Comparison of ENCODE assay signal across 10 mouse cellular contexts in genomic region chr4:140069563-140070330, GRCm38 (mm10).
DNase-seq lines count a peak whose midpoint lies in the region; ATAC-seq and TF ChIP-seq lines count a peak whose summit lies in the region.
"Had no signal": no experiment of that assay in that cellular context is flagged by ENCODE, and none has a peak within 500 bp of the region (broad histone marks: within the 10 kb centered on the region; RNA-seq: fewer than 3 reads in every experiment).

No protein-coding gene starts in this region.

- peaks cover 36% of the 10 kb centered on the region for H3K27me3 ChIP-seq in heart, embryonic 11.5 days (ENCODE audit: control insufficient read depth, insufficient read depth, low read length)
- H3K27me3 ChIP-seq in hindbrain, embryonic 14.5 days (ENCODE audit: control insufficient read depth, insufficient read depth, low read length), result no peaks in the 10 kb centered on the region
- H3K27me3 ChIP-seq in neural tube, embryonic 14.5 days (ENCODE audit: control insufficient read depth, insufficient read depth, low read length), result no peaks in the 10 kb centered on the region

- ATAC-seq in heart, embryonic 11.5 days (replicated peaks; ENCODE audit: insufficient number of reproducible peaks, low FRiP score, low TSS enrichment), result 0 out of 2 replicates have a peak, but pooled peaks have one; percentile 18
- ATAC-seq in hindbrain, embryonic 14.5 days (ENCODE audit: low FRiP score), result peak; percentile 79
- peak; percentile 83; the same call in 1 of the 2 replicates for ATAC-seq in neural tube, embryonic 14.5 days (ENCODE audit: low read depth)
- no peak for ATAC-seq in megakaryocyte progenitor cell, adult 5-6 weeks (replicated peaks; ENCODE audit: poor library complexity)
- ATAC-seq: liver, postnatal 0 days had no signal

- H3K9ac ChIP-seq in heart, embryonic 11.5 days (ENCODE audit: low read depth, low read length), result no peak overlapping the region
- no peak overlapping the region for H3K9ac ChIP-seq in hindbrain, embryonic 14.5 days
- H3K9ac ChIP-seq in neural tube, embryonic 14.5 days (replicated peaks; ENCODE audit: low read depth, low read length), result no peak overlapping the region
- H3K9ac ChIP-seq: liver, postnatal 0 days had no signal

- TF ChIP-seq POLR2A in cortical plate, adult 2 months (IDR thresholded peaks at IDR 0.05; ENCODE audit: extremely low read depth, insufficient read depth, low read length), result no peak

- 6% methylated on average over 14 of the region's 15 CpGs for WGBS in heart, embryonic 11.5 days (ENCODE audit: insufficient replicate concordance)
- 13% methylated on average over 15 of the region's 15 CpGs for WGBS in hindbrain, embryonic 14.5 days
- WGBS in neural tube, embryonic 14.5 days, result 11% methylated on average over 15 of the region's 15 CpGs

- H3K9me3 ChIP-seq in heart, embryonic 11.5 days (replicated peaks; ENCODE audit: control insufficient read depth, low read length), result 0 out of 2 replicates have a peak, but pooled peaks cover 3% of the 10 kb centered on the region
- no peaks in the 10 kb centered on the region for H3K9me3 ChIP-seq in hindbrain, embryonic 14.5 days (ENCODE audit: control insufficient read depth, low read length)
- H3K9me3 ChIP-seq in neural tube, embryonic 14.5 days (ENCODE audit: control insufficient read depth, low read length), result no peaks in the 10 kb centered on the region

- H3K4me2 ChIP-seq in heart, embryonic 11.5 days, result peak overlapping the region; percentile 19; the same call in 1 of the 2 replicates
- H3K4me2 ChIP-seq in hindbrain, embryonic 14.5 days (replicated peaks), result no peak overlapping the region
- no peak overlapping the region for H3K4me2 ChIP-seq in neural tube, embryonic 14.5 days (ENCODE audit: low read depth, low read length)

- DNase-seq in heart, postnatal 25 days (ENCODE audit: low spot score), result no peak
- DNase-seq in hindbrain, embryonic 14.5 days (ENCODE audit: low spot score), result no peak
- no peak for DNase-seq in cerebellum, postnatal 25 days
- DNase-seq in spleen, adult 18-20 months, result no peak
- DNase-seq: adrenal gland, adult 8-10 months; liver, postnatal 0 days had no signal

- intact Hi-C loops in heart, postnatal 25 days (cut with DNase I), result no loop called here

- H3K36me3 ChIP-seq in heart, embryonic 11.5 days (ENCODE audit: control insufficient read depth, insufficient read depth, low read length), result no peaks in the 10 kb centered on the region
- H3K36me3 ChIP-seq in hindbrain, embryonic 14.5 days (replicated peaks; ENCODE audit: control insufficient read depth, insufficient read depth), result no peaks in the 10 kb centered on the region
- no peaks in the 10 kb centered on the region for H3K36me3 ChIP-seq in neural tube, embryonic 14.5 days (ENCODE audit: control insufficient read depth, insufficient read depth, low read length)

- no peak overlapping the region for H3K27ac ChIP-seq in heart, embryonic 11.5 days (ENCODE audit: low read depth, low read length)
- H3K27ac ChIP-seq in cortical plate, adult 2 months (ENCODE audit: insufficient read depth, low read length), result peak overlapping the region; percentile 47; the same call in 1 of the 2 replicates
- H3K27ac ChIP-seq in hindbrain, embryonic 14.5 days, result peak overlapping the region; percentile 54; the same call in 1 of the 2 replicates
- H3K27ac ChIP-seq in neural tube, embryonic 14.5 days (ENCODE audit: low read depth, low read length), result no peak overlapping the region

- no peak for TF ChIP-seq CTCF in cortical plate, adult 2 months (IDR thresholded peaks at IDR 0.05; ENCODE audit: extremely low read depth, insufficient read depth, low read length)

- H3K4me3 ChIP-seq in heart, embryonic 11.5 days (ENCODE audit: low read depth, low read length), result no peak overlapping the region
- H3K4me3 ChIP-seq in cortical plate, adult 2 months (ENCODE audit: insufficient read depth, low read length), result no peak overlapping the region
- H3K4me3 ChIP-seq in hindbrain, embryonic 14.5 days (replicated peaks; ENCODE audit: low read length), result no peak overlapping the region
- no peak overlapping the region for H3K4me3 ChIP-seq in neural tube, embryonic 14.5 days (ENCODE audit: low read depth, low read length)

- peaks cover 3% of the 10 kb centered on the region; the same call in 1 of the 2 replicates for H3K4me1 ChIP-seq in heart, embryonic 11.5 days (ENCODE audit: control insufficient read depth, insufficient read depth, low read length)
- H3K4me1 ChIP-seq in cortical plate, adult 2 months (ENCODE audit: control insufficient read depth, insufficient read depth, low read length), result peaks cover 6% of the 10 kb centered on the region
- peaks cover 15% of the 10 kb centered on the region; the same call in 1 of the 2 replicates for H3K4me1 ChIP-seq in hindbrain, embryonic 14.5 days (replicated peaks; ENCODE audit: control insufficient read depth, insufficient read depth, low read length)
- H3K4me1 ChIP-seq in neural tube, embryonic 14.5 days (ENCODE audit: control insufficient read depth, insufficient read depth, low read length), result 0 out of 2 replicates have a peak, but pooled peaks cover 4% of the 10 kb centered on the region

Comparison
In these comparisons a context has a peak if more than half of its experiments do, and no peak if none do; other contexts are left out.
1. H3K27ac ChIP-seq: peak in cortical plate, adult 2 months (single experiment) and hindbrain, embryonic 14.5 days (single experiment); none in heart, embryonic 11.5 days (single experiment) and neural tube, embryonic 14.5 days (single experiment).